Mouse (Mus musculus): Measurements from ENCODE around the gene 2610507B11Rik. TPM values are rescaled to one million over a fixed set of nuclear protein-coding genes. Genes with fewer than 3 reads are reported as not detected.

Gene 2610507B11Rik
- 107 TPM for polyA plus RNA-seq (2014; fragmentation: Illumina TruSeq; extraction: RNeasy Lipid Tissue Mini Kit (QIAGEN cat#74804); ENCODE audit: low read depth, low replicate concordance)

DNA sequence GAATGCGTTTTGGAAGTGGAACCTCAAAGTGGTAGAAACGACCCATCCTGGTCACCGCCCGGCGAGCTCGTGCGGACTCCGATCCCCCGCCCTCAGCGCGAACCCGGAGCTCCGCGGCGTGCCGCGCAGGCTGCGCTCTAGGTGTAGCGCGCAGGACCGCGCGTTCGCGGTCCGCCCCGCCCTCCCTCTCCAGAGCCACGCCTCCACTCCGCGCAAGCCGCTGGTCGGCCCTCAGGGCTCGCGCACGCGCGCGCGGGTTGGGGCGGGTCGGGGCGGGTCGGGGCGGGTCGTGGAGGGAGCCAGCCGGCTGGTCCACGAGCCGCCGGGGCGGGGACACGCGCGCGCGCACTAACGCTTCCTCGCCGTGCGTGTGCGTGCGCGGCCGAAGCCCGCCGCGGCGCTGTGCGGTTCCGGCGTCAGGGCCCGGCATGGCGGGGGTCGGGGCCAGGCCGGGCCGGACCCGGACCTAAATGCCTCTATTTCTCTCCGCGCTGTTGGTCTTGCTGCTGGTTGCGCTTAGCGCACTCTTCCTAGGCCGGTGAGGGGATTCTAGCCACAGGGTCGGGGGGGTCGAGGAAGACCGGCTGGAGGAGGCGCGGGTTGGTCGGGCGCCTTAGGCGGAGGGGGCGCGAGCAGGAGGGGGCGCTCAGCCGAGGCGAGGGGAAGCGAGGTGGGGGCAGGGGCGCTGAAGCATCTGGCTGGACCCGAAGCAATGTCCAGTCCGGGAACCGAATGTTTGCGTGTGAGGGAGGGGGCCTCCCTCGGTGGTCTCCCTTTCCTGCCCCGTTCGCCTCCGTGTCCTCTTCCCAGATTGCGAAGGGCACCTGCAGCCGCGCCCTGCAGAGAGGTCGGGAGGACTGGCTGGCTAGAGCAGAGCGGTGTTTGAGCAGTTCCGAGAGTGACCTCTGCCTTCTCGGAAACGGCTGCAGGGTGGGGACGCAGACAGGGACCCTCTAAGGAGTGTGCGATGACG, at the start of gene 2610507B11Rik:
2610507B11Rik (plus strand) TSS at position 373 of the 973 bp plus-strand sequence.

GRCm38 (mm10) chr11:78245627-78246317, 15.8 kb upstream of the 2610507B11Rik start, which contains the start of the genes Sdf2 and Supt6:
TSS of gene Sdf2 (plus strand) at chr11:78245746.
TSS of gene Supt6 (minus strand) at chr11:78245987.

DNA sequence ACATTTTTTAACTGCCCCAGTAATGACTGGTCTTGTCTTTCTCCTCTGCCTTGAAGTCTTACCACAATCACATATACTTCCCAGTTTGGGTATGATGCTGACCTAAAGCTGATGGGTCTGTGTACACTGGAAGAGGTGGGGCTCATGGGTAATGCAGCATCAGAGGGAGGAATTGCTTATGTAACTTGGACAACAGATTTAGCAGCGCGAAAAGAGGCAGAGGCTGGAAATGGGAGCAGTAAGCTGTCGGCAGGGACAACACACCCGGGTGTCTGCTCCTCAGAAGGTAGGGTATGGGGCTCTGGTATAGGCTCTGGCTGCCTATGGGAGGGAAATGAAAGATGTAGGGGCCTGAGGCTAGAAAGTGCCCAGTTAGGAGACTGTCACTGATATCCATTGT, 29.1 kb downstream of the 2610507B11Rik start, which contains the start of gene BC030499:
BC030499 (plus strand) TSS at position 188 of the 400 bp plus-strand sequence.

DNA sequence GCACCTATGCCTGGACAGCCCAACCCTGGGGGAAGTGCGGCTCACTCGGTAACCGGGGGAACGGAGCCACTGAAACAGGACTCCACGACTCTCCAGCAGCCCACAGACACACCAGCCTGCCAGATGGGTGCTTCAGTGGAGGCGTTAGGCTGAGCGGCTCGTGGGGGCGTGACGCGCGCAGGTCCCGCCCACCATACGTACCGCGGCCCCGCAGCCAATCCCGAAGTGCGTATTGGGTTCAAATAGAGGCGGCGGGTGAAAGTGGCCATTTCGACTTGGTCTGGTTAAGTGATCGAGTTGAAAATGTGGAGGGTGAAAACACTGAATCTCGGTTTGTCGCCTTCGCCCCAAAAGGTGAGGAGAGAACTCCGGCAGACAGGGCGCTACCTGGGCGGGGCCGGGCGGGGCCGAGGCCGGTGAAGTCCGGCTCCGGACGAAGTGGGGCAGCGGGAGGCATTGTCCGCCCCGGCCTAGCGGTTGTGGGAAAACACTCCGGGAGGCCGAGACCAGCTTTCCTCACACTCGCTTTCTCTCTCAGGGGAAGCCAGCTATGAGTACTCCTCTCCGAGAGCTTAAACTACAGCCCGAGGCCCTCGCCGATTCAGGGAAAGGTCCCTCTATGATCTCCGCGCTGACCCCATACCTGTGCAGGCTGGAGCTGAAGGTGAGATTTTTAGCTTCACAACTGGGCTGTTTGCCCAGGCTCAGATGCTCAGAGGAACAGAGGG, 40.0 kb downstream of the 2610507B11Rik start, which contains the start of gene Spag5:
Spag5 (plus strand) TSS at position 173 of the 728 bp plus-strand sequence.

GRCm38 (mm10) chr11:78322860-78323259, 61.3 kb downstream of the 2610507B11Rik start, which contains the start of gene Aldoc:
TSS of gene Aldoc (plus strand) at chr11:78322968.

GRCm38 (mm10) chr11:78327634-78328511, 66.3 kb downstream of the 2610507B11Rik start, which contains the start of gene Pigs:
TSS of gene Pigs (plus strand) at chr11:78328415.

Other genes with a start within 250 kb of the 2610507B11Rik start
- gene Dhrs13, start 229.5 kb upstream of the 2610507B11Rik start, polyA plus RNA-seq (2014; fragmentation: Illumina TruSeq; extraction: RNeasy Lipid Tissue Mini Kit (QIAGEN cat#74804); ENCODE audit: low read depth, low replicate concordance), result 3.0 TPM
- 50.3 TPM for gene Flot2, start 223.8 kb upstream of the 2610507B11Rik start, polyA plus RNA-seq (2014; fragmentation: Illumina TruSeq; extraction: RNeasy Lipid Tissue Mini Kit (QIAGEN cat#74804); ENCODE audit: low read depth, low replicate concordance)
- gene Eral1, start 181.4 kb upstream of the 2610507B11Rik start, polyA plus RNA-seq (2014; fragmentation: Illumina TruSeq; extraction: RNeasy Lipid Tissue Mini Kit (QIAGEN cat#74804); ENCODE audit: low read depth, low replicate concordance), result 14.4 TPM
- 13.9 TPM for gene Fam222b, start 167.1 kb upstream of the 2610507B11Rik start, polyA plus RNA-seq (2014; fragmentation: Illumina TruSeq; extraction: RNeasy Lipid Tissue Mini Kit (QIAGEN cat#74804); ENCODE audit: low read depth, low replicate concordance)
- 17.9 TPM for gene Traf4, start 96.2 kb upstream of the 2610507B11Rik start, polyA plus RNA-seq (2014; fragmentation: Illumina TruSeq; extraction: RNeasy Lipid Tissue Mini Kit (QIAGEN cat#74804); ENCODE audit: low read depth, low replicate concordance)
- 11.7 TPM for gene Nek8, start 85.1 kb upstream of the 2610507B11Rik start, polyA plus RNA-seq (2014; fragmentation: Illumina TruSeq; extraction: RNeasy Lipid Tissue Mini Kit (QIAGEN cat#74804); ENCODE audit: low read depth, low replicate concordance)
- 74.2 TPM for gene Tlcd1, start 85.0 kb upstream of the 2610507B11Rik start, polyA plus RNA-seq (2014; fragmentation: Illumina TruSeq; extraction: RNeasy Lipid Tissue Mini Kit (QIAGEN cat#74804); ENCODE audit: low read depth, low replicate concordance)
- 2,000 TPM for gene Rpl23a, start 78.2 kb upstream of the 2610507B11Rik start, polyA plus RNA-seq (2014; fragmentation: Illumina TruSeq; extraction: RNeasy Lipid Tissue Mini Kit (QIAGEN cat#74804); ENCODE audit: low read depth, low replicate concordance)
- gene Rab34, start 73.3 kb upstream of the 2610507B11Rik start, polyA plus RNA-seq (2014; fragmentation: Illumina TruSeq; extraction: RNeasy Lipid Tissue Mini Kit (QIAGEN cat#74804); ENCODE audit: low read depth, low replicate concordance), result 68.5 TPM
- 26.7 TPM for gene Proca1, start 68.4 kb upstream of the 2610507B11Rik start, polyA plus RNA-seq (2014; fragmentation: Illumina TruSeq; extraction: RNeasy Lipid Tissue Mini Kit (QIAGEN cat#74804); ENCODE audit: low read depth, low replicate concordance)
- gene Sdf2, start 16.0 kb upstream of the 2610507B11Rik start, polyA plus RNA-seq (2014; fragmentation: Illumina TruSeq; extraction: RNeasy Lipid Tissue Mini Kit (QIAGEN cat#74804); ENCODE audit: low read depth, low replicate concordance), result 103 TPM
- gene Supt6, start 15.8 kb upstream of the 2610507B11Rik start, polyA plus RNA-seq (2014; fragmentation: Illumina TruSeq; extraction: RNeasy Lipid Tissue Mini Kit (QIAGEN cat#74804); ENCODE audit: low read depth, low replicate concordance), result 41.1 TPM
- gene BC030499, start 29.1 kb downstream of the 2610507B11Rik start, polyA plus RNA-seq (2014; fragmentation: Illumina TruSeq; extraction: RNeasy Lipid Tissue Mini Kit (QIAGEN cat#74804); ENCODE audit: low read depth, low replicate concordance), result 0.19 TPM
- 2.7 TPM for gene Spag5, start 39.8 kb downstream of the 2610507B11Rik start, polyA plus RNA-seq (2014; fragmentation: Illumina TruSeq; extraction: RNeasy Lipid Tissue Mini Kit (QIAGEN cat#74804); ENCODE audit: low read depth, low replicate concordance)
- gene Aldoc, start 61.2 kb downstream of the 2610507B11Rik start, polyA plus RNA-seq (2014; fragmentation: Illumina TruSeq; extraction: RNeasy Lipid Tissue Mini Kit (QIAGEN cat#74804); ENCODE audit: low read depth, low replicate concordance), result 41.4 TPM
- 34.6 TPM for gene Pigs, start 66.7 kb downstream of the 2610507B11Rik start, polyA plus RNA-seq (2014; fragmentation: Illumina TruSeq; extraction: RNeasy Lipid Tissue Mini Kit (QIAGEN cat#74804); ENCODE audit: low read depth, low replicate concordance)
- 34.6 TPM for gene Unc119, start 81.7 kb downstream of the 2610507B11Rik start, polyA plus RNA-seq (2014; fragmentation: Illumina TruSeq; extraction: RNeasy Lipid Tissue Mini Kit (QIAGEN cat#74804); ENCODE audit: low read depth, low replicate concordance)
- gene Foxn1, start 124.8 kb downstream of the 2610507B11Rik start, polyA plus RNA-seq (2014; fragmentation: Illumina TruSeq; extraction: RNeasy Lipid Tissue Mini Kit (QIAGEN cat#74804); ENCODE audit: low read depth, low replicate concordance), result not detected
- 7.7 TPM for gene Slc13a2, start 160.5 kb downstream of the 2610507B11Rik start, polyA plus RNA-seq (2014; fragmentation: Illumina TruSeq; extraction: RNeasy Lipid Tissue Mini Kit (QIAGEN cat#74804); ENCODE audit: low read depth, low replicate concordance)
- 25.6 TPM for gene Slc46a1, start 203.9 kb downstream of the 2610507B11Rik start, polyA plus RNA-seq (2014; fragmentation: Illumina TruSeq; extraction: RNeasy Lipid Tissue Mini Kit (QIAGEN cat#74804); ENCODE audit: low read depth, low replicate concordance)
- gene Sarm1, start 236.0 kb downstream of the 2610507B11Rik start, polyA plus RNA-seq (2014; fragmentation: Illumina TruSeq; extraction: RNeasy Lipid Tissue Mini Kit (QIAGEN cat#74804); ENCODE audit: low read depth, low replicate concordance), result 2.2 TPM
- gene Vtn, start 237.3 kb downstream of the 2610507B11Rik start, polyA plus RNA-seq (2014; fragmentation: Illumina TruSeq; extraction: RNeasy Lipid Tissue Mini Kit (QIAGEN cat#74804); ENCODE audit: low read depth, low replicate concordance), result 12.6 TPM
- gene Sebox, start 241.7 kb downstream of the 2610507B11Rik start, polyA plus RNA-seq (2014; fragmentation: Illumina TruSeq; extraction: RNeasy Lipid Tissue Mini Kit (QIAGEN cat#74804); ENCODE audit: low read depth, low replicate concordance), result not detected